Mouse (Mus musculus) thymus, postnatal 10 days (tissue): ENCODE data around the gene RPS10-NUDT3.

Source experiments
- DNase-seq, 2 experiments: peaks; one replicate each; pipeline ENCODE4 v3.0.0; 2021; ENCODE audit warnings: low spot score in 2 of 2

RPS10-NUDT3 gene

DNA sequence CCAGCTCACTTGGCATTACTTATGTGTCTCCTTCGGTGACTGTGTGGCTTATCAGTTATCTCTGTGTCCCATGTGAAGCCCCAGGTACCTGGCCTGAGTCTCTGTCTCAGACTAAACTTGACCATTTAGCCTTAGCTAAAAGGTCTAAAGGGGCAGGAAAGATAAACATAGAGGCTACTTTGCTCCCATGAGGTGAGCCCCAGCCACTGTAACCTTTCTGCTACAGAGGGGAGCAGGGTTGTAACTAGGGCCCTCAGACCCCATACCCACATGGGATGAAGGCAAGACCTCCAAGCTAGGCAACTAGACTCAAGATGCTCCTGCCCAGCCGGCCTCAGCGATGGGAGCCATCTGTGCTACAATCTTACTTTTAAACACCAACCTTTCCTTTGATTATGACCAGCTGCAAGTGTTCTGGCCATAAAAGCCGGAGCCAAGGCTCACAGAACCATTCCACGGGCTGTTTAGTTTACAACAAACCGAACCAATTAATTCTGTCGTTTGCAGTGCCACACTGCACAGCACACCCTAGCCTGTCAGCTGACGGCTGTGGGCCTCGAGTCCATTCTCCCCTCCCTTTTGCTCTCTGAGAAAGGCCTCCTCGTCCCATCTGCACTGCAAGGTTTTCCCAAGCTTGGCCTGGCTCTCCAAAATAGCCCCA lies 59.8 kb downstream of the RPS10-NUDT3 start:
- DNase-seq = no peak

DNA sequence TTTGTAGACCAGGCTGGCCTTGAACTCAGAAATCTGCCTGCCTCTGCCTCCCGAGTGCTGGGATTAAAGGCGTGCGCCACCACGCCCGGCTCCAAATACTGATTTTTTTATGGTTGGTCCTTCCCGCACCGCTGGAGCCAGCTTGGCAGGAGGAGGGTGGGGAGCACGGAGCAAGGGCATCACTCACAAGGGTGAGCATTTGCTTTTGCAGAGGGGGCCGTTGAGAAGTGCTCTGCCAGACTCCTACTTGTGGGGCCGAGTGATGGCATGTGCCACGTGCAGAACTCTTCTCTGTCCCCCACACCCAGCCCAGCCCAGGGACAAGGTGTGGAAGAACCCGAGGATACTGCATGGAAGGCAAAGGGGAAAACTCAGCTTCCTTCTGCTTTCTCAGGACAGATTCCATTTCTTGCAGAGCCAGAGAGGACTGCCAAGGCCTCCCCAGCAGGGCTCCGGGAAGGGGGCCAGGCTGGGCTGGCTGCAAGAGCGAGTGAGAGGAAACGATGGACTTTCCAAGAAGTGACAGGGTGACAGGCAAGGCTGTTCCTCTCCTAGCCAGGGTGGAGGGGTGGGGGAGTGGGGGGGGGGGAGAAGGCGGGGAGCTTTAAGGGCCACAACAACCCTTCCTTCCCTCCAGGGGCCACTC lies 60.4 kb downstream of the RPS10-NUDT3 start:
- no peak for DNase-seq

DNA sequence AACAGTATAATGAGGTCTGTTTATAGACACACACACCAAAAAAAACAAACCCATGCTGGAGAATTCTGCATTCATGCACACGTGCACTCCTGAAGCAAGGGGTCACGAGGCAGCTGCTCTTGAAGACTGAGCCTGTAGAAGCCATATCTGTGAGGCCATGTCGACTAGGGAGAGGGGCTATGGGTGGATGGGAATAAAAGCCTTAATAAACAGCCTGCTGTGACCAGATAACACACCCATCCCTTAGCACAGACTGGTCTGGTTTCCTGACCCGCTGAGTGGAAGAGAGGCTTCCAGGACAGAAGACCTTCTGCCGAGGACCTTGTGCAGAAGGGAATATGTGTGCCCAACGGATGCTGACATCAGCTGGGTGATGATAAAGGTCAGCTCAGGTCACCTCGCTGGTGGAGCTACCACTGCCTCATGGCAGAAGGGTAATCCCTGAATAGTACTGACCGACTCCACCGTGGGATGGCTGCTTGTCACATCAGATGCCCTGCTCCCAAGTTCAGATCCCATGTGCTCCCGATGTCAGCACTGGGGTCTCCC lies 61.2 kb downstream of the RPS10-NUDT3 start:
- DNase-seq = no peak

DNA sequence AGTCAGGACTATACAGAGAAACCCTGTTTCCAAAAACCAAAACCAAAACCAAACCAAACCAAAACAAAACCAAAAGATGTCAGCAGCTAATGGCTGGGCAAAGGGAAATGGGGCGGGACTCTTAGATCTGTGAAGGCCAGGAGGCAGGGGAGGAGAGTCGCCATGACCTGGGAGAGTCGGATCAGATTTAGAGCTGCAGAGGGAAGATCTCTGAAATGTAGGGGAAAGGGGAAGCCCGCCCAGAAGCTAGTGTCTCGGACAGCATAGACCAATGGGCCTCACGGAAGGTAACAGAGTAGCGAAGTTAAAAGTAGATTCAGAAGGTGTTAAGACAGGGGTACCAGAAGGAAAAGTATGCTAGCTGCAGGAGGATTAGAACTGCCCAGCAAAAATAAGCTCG lies 63.7 kb downstream of the RPS10-NUDT3 start:
- no peak for DNase-seq

DNA sequence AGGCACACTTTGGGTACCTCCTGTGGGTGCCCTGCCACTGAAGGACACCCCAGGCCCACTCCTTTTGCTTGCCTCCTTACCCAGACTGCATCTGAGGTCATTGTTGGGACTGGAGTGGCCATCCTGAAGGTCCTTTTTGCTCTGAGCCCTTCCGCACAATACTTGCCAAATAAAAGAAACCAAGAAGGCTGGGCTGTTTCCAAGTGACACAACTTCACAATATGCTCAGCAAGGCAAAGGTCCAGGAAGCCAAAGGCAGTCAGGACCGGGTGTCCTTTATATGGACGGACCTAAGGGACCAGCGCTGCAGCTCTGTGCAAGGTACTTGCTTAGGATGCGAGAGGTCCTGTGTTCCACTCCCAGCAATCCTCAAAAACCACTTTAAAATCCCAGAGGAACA lies 66.8 kb downstream of the RPS10-NUDT3 start:
- no peak for DNase-seq

DNA sequence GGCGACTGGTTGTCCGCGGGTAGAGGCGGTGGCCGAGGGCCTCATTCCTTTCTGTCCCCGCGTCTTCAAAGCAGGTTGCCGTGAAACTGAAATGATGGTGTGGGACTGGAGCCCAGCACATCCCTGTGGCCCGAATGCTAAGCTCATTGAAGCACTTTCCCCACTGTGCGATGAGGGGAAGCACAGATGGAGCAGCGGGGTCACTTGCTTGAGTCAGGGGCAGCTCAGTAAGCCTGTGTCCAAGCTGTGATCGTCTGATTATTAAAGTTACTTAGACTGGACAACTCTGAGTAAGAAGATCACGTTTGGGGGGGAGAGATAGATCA lies 69.1 kb downstream of the RPS10-NUDT3 start:
- no peak for DNase-seq

DNA sequence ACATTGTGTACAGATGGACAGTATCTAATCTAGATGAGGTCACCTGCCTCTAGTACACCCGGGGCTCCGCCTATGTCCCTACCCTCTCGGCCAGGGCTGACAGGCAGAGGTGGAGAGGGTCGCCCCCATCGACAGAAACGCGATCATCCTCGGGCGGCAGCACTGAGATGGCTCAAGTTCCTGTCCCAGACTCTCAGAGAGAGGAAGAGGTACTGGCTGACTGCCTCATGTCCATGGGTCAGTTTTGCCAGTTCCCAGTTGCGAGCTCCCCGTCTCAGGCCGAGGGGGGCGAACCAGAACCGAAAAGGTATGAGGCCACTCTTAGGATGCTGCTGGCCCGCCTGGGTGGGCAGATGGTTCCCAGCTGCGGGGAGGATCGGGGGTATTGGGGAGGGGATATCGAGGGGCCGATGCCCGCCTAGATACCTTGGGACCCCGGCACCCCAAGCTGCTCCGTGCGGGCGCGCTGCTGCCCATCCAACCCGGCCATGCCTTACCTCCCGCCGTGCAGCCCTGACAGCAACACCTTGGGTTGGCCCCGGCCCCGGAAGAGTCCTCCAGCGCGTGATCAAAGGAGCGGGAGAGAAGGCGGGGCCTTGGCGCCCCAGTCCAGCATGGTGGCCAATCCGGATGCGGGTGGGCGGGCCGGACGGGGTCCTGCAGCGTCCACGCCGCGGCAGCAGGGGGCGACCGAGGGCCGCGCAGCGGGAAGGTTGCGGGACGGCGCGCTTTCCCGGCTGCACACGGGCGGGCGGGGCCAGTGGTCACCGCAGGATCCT lies 69.7 kb downstream of the RPS10-NUDT3 start, which contains the start of gene AI413582:
Gene AI413582, minus strand, starts transcription at position 594 of the 779 bp plus-strand sequence.
- peak; percentile 93 to 97 for DNase-seq

DNA sequence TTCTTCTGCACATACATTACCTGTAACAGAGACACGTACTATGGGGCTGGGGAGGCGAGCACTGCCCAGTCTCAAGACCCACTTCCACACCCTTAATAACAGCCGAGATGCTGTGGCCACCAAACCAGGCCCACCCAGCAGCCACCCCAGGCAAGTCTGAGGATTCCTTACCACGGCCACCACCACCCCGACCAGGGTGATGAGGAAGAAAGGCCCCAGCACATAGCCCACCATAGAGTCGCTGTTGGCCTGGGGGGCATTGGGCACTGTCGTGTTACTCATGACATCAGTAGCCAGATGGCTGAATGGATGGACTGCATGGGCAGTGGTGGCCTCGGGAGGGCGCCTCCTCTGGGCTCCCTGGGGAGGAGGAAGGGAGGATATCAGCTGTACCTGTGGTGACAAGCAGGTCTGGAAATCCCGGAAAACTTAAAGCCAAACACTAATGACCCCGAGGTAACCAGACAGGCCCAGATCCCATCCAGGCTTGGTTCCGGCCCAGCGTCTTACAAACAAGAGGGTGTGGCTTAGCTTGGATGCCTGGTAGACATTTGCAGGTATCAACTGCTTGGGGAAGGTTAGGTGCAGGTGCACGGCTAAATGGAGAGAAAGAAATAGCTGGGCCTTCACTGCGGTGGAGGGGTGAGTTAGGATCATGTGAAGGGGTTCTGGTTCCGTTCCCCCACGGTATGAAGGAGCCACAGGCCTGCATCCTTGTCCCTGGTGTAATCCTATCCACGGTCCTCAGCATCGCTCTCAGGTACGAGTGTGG lies 70.4 kb downstream of the RPS10-NUDT3 start:
- peak; percentile 25 to 34 for DNase-seq

DNA sequence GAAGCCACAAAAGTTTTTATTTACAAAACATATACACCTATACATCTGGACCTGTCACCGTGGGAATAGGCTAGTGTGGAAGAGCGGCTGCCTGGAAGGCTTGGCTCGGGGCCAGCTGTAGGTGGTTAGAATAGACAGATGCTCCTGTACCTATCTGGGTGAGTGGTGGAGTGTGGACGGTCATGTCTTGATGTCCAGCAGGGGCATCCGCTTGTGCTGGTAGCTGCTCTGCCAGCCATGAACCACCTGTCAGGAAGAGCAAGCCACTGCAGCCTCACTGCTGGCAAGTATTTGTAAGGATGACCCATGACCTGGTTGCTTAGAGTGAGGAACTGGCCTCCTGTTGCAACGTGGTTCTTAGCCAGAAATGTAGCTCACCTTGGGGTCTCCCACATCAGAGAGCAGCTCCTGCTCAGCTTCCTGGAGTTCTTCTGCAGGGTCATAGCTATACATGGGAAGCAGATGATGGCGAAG lies 71.2 kb downstream of the RPS10-NUDT3 start:
- DNase-seq = no peak

DNA sequence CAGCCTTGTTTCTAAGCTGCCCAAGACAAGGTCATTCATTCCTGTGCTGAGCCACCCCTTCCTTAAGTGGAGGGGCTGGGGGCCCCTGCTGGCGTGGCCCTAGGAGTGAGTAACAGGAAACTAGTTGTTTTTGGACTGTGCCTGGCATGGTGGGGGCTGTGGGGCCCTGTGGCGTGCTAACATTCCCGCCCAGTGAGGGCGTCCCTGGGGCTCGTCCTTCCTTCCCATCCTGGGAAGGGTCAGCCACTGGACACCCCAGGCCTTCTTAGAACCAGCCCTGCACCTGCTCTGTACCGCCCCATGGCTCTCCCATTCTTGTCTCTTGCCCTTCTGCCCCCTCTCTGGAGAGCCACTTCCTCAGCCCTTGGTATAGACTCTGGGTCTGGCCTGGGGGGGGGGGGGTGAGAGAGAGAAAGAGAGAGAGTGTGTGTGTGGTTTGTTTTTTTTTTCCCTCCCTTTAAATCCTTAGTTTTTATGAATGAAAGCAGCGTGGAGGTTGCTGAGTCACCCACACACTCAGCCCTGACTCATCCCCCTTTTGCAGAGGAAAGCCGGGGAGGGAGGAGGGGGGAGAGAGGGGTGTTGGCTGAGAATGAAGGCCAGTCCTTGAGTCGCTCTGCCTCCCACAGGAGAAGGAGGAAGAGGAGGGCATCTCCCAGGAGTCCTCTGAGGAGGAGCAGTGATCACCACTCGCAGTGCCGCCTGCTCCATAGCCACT lies 73.1 kb downstream of the RPS10-NUDT3 start:
- no peak for DNase-seq

DNA sequence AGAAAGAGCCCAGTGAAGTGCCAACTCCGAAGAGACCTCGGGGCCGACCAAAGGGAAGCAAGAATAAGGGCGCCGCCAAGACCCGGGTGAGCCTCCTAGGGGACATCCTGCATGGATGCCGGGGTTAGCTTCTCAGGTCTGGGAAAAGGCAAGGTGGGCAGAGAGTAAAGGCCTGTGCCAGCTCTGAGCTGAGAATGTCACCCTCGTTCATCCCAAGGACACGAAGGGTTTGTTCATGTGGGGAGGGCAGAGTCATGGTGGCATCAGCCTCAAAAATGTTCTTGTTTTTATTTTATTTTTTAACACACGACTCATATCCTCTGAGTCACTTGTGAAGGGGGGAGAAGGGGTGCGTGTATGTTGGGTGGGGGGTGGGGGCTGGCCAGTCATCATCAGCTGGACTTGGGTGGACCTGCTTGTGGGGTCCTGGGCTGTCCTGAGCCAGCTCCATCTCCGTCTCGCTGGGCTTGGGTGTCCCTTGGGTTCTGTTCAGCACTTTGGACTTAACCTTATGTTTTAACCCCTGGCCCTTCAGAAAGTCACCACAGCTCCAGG lies 74.0 kb downstream of the RPS10-NUDT3 start:
- no peak for DNase-seq

DNA sequence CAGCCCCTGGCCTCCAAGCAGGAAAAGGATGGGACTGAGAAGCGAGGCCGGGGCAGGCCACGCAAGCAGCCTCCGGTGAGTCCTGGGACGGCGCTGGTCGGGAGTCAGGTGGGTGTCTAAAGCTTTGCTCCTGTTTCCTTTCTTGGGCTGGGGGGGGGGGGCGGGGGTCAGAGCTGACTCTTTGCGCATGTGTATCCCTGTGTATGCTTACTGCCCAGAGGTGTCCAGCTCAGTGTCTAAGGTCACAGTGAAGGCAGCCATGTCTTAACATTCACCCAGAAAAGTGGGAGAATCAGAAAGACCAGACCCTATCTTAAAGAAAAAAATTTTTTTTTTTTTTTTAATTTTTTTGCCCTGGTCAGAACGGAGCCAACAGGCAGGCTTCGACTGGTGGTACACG lies 75.4 kb downstream of the RPS10-NUDT3 start:
- no peak for DNase-seq

DNA sequence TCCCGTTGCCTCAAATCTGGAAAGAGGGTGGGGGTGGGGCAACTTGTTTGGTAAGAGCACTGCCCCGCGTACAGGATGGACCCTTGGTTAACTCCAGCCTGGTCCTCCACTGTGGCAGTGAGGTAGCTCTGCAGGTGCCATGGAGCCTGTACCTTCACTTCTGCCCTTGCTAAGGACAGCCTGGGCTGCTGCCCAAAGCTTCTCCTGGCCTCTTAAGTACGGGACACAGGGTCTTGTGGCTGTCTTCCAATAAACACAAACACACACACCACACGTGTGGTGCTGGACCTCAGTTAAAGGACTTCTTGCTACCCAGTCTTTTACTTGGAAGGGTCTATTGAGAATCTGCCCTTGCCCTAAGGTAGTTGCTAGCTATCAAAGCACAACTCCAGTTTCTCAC lies 76.2 kb downstream of the RPS10-NUDT3 start:
- no peak for DNase-seq

DNA sequence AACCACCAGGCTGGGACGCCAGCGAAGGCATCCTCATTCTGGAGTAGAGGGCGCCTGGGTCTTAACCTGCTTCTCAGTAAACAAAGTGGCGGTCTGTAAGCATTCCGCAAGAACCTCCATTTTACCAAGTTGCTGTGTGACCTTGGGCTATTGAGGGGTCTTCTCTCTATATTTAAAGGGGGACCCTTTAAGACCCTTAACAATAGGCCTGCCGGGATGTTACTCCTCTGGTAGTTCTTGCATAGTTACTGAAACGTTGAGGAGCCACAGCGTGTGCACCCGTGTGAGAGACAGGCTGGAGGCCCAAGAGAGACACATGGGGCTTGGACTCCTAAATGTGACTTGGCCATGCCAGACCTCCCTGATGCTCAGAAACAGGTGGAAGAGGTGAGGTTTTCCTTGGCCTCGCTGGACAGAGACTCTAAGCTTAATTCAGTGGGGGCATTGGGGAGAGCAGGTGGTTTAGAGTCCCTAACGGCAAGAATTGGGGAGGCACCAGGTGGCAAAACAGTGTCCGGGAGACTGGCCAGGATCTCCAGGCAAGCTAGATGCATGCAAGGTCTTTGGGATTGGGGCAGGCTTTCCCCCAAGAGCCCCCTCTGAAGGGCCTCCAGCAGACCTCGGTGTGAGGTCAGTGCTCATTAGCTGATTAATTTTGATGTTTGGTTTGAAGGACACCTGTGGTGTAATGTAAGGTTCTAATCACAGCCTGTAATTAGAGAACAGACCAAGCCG lies 76.9 kb downstream of the RPS10-NUDT3 start:
- no peak for DNase-seq

DNA sequence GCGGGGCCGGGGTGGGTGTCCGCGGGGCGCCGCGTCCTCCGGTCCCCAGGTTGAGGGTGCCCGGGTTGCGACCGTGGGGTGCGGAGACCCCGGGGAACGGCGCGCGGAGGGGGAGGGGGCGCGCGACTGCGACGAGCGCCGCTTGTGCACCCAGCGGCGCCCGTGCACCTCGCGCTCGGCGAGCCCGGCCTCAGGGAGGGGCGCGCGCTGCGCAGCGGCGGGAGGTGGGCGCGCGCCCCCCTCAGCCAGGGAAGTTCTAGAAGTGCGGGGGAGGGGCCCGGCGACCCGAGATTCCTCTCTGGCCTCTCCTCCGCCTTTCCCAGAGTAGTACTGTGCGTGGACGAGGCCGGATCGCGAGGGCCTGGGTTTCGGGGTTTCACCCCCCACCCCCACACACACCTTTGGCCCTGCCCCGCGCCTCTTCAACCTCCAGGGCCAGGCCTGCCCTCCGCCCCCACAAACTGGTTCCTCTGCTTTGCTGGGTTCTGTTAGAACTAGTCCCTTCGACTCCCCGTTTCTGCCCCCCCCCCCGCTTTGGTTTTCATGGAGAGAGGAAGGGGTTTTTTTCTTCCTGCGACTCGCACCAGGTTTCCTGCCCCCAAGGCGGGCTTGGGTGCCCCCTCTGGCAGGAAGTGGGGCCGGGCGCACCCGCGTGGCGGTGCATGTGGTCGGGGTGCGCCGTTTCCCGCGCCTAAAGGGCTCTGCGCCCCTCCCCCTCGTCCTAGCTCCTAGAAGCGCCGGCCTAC lies 77.7 kb downstream of the RPS10-NUDT3 start:
- peak; percentile 89 to 92 for DNase-seq

DNA sequence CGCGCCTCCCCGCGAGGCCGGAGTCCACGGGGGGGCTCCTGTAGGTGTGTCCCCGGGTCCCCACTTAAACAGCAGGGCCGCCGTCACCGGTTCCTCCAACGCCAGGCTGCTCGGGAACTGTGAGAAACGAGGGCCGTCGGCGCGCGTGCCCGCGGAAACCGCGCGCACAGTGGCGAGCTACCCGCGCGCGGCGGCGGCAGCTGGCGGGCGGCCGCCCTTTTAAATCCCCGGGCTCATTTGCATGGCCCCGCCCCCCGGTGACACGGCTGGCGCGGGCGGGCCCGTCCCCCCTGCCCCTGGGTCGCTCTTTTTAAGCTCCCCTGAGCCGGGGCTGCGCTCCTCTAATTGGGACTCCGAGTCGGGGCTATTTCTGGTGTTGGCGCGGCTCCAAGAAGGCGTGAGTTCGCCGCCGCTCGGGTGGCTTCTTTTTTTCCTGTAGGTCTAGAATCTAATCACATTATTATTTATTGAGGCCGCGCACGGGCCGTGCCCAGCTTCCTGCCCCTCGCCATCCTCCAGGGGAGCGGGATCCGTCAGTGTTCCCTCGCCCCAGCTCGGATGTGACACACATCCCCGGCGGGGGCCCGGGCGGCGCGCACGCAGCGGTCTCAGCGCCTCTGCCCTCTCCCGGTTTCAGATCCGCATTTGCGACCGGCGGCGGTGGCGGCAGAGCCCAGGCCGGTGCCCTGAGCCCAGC lies 78.6 kb downstream of the RPS10-NUDT3 start, which contains the start of gene Hmga1:
Gene Hmga1, plus strand, starts transcription at position 183 of the 697 bp plus-strand sequence.
- peak; percentile 88 to 97 for DNase-seq

DNA sequence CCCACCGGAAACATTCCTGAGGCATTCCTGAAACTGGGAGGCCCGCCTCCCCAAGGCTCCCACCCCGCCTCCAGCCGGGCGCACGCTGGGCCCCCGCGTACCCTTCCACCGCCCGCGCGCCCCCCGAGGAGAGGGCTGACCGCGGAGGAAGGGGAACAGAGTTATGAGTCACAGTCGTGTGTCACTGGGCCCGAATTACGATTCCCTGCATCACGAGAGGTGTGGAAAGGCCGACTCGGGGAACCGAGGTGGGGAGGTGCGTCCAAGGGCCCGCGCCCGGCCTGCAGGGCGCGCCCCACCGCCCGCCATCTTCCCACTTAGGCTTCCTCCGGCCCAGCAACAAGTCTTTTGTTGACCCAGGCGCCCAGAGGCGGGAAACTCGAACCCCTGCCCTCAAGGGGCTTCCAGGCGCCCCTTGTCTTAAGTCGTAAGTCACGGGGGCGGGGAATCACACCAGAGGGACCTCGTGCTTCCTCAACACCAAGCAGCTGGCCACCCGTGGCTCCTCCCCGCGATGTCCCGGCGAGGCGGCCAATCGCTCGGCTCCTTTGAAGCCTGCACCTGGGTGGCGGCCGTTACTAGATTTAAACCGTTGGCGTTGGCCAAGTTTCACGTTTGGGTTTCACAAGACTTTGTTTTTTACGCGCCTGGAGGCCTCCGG lies 79.4 kb downstream of the RPS10-NUDT3 start:
- peak; percentile 71 to 83 for DNase-seq

DNA sequence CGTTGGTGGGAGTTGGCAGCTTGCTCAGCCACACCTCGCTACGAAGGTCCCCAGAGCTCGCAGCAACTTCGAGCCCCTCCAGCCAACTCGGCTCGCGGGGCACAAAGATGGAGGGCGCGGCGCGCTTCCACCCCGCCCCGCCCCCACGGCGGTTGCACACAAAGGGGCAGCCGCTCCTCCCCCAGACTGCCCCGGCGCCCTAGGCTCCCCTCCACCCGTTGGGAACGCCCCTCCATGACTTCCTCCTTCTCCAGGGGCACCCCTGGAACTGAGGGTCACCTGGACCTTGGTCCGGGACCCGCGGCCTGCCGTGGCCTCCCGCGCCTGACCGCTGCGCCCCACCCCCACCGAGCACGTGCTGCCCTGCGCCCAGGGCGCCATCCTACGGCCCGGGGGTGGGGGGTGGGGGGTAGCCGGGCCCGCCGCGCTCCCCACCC lies 79.9 kb downstream of the RPS10-NUDT3 start:
- peak; percentile 78 to 84 for DNase-seq
